Mouse (Mus musculus) thymus, adult 2 months (tissue): Measurements from ENCODE around the gene Itgb4.

ENCODE experiments used
- CTCF ChIP-seq: fragments of 200-500 bp; IDR thresholded peaks from 2 replicates; pipeline ENCODE4 v1.5.1; 2012; ENCODE audit warnings: mild to moderate bottlenecking, control low read depth, low read length, moderate library complexity, borderline replicate concordance; ENCODE audit not compliant: control insufficient read depth, poor library complexity, insufficient read depth; ENCODE audit errors: extremely low read depth
- POLR2A ChIP-seq: fragments of 200-500 bp; IDR thresholded peaks from 2 replicates; pipeline ENCODE4 v1.6.1; 2012; ENCODE audit warnings: mild to moderate bottlenecking, low read length, control low read depth, moderate library complexity; ENCODE audit not compliant: control insufficient read depth, poor library complexity, insufficient read depth; ENCODE audit errors: extremely low read depth

- TF ChIP-seq CTCF, result no peak
- TF ChIP-seq POLR2A, result no peak
Observed at GRCm38 (mm10) chr11:116010146-116010545, 35.6 kb downstream of the Itgb4 start.
